Mouse (Mus musculus) C2C12 (cell line): ENCODE data around the gene Tmem107. TPM values are rescaled to one million over a fixed set of nuclear protein-coding genes. Genes with fewer than 3 reads are reported as not detected.
A peak's percentile ranks its signal among the peaks of the same experiment; 100 is the strongest.
"Not testable (repeated sequence)": the region's sequence is repeated elsewhere in the genome, so short reads cannot be mapped to it uniquely, and the experiment has no call there.

Experiments
- H3K27me3 ChIP-seq: one replicate; pipeline ENCODE4 v1.6.1; 2011; ENCODE audit not compliant: control insufficient read depth, insufficient read depth, insufficient read length
- H3K36me3 ChIP-seq: one replicate; pipeline ENCODE4 v1.6.1; 2011; ENCODE audit not compliant: control insufficient read depth, insufficient read depth
- H3K4me3 ChIP-seq: one replicate; pipeline ENCODE4 v1.5.1; 2011; ENCODE audit warnings: mild to moderate bottlenecking, control low read depth; ENCODE audit not compliant: poor library complexity, insufficient read depth, severe bottlenecking
- H3K79me2 ChIP-seq: one replicate; pipeline ENCODE4 v1.6.1; 2011; ENCODE audit not compliant: control insufficient read depth, insufficient read depth
- H3K79me3 ChIP-seq: one replicate; pipeline ENCODE4 v1.6.1; 2011; ENCODE audit warnings: low read depth, control low read depth
- H3ac ChIP-seq: one replicate; pipeline ENCODE3; 2011; ENCODE audit warnings: low read depth; ENCODE audit not compliant: control insufficient read depth, insufficient read length
- CEBPB ChIP-seq: IDR thresholded peaks from one replicate; pipeline ENCODE4 v1.6.1; 2011; ENCODE audit warnings: low read depth, mild to moderate bottlenecking, control low read depth, moderate library complexity
- CTCF ChIP-seq: IDR thresholded peaks from one replicate; pipeline ENCODE4 v1.5.1; 2011; ENCODE audit not compliant: control insufficient read depth, insufficient read depth, insufficient read length
- FOSL1 ChIP-seq: IDR thresholded peaks from one replicate; pipeline ENCODE4 v1.8.0; 2011; ENCODE audit warnings: mild to moderate bottlenecking, low read length; ENCODE audit not compliant: poor library complexity, insufficient read depth, severe bottlenecking
- MAX ChIP-seq: IDR thresholded peaks from one replicate; pipeline ENCODE4 v1.6.1; 2011; ENCODE audit warnings: mild to moderate bottlenecking, control low read depth
- MYOD1 ChIP-seq: IDR thresholded peaks from one replicate; pipeline ENCODE4 v1.6.1; 2011; ENCODE audit warnings: low read depth; ENCODE audit not compliant: control insufficient read depth, insufficient read length
- MYOG ChIP-seq: IDR thresholded peaks from one replicate; pipeline ENCODE4 v1.6.1; 2011; ENCODE audit not compliant: control insufficient read depth, insufficient read length; ENCODE audit errors: extremely low read depth
- USF1 ChIP-seq: IDR thresholded peaks from one replicate; pipeline ENCODE4 v1.6.1; 2011; ENCODE audit warnings: low read depth, mild to moderate bottlenecking, control low read depth, moderate library complexity
- polyA plus RNA-seq: library from polyadenylated mRNA; unstranded; fragments of >200 nt; fragmentation: generic; extraction: Trizol; gene quantifications from one replicate; pipeline ENCODE4 v1.2.1, GENCODE M21; 2012; ENCODE audit warnings: missing spikeins

Gene Tmem107
- polyA plus RNA-seq, 1 experiment, result 41.9 TPM

DNA sequence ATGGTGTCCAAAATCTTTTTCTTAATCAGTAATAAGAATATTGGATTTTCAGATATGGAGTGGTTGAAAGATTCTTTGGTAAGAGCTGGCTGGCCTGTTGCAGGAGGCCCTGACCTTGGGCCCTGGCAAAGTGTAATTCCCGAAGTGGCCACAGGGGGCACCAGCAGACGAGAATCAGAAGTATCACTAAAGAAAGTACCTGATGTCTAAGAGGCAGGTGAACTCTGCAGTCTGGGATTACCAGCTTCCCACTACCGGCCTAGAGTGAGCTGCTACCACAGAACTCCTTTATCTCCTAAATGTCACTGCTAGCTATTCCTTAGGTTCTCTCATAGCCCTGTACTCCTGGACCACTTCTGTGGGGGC lies 21.8 kb downstream of the Tmem107 start:
- Histone ChIP-seq H3K79me2 (peaks cover 36% of the 10 kb centered on the region), H3ac (no peak overlapping the region), H3K4me3 (no peak overlapping the region), H3K79me3 (peaks cover 18% of the 10 kb centered on the region), H3K27me3 (no peaks in the 10 kb centered on the region), H3K36me3 (peaks cover 22% of the 10 kb centered on the region)
- TF ChIP-seq CTCF, result peak; percentile 16
- TF ChIP-seq MAX, result no peak

DNA sequence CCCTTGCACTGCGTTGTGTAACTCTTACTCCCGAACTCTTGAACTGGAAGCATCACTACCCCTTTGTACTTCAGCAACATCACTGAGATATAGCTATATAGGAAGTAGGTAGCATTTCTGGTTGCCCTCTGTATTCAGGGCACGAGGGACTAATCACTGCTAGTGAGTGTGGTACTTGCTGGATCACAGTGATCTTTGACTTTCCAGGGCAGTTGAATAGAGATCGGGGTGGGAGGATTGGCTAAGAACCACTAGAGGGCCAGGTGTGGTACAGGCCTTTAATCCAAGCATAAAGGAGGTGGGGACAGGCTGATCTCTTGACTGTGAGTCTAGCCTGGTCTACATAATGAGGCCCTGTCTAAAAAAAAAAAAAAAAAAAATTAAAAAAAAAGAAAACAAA lies 22.3 kb downstream of the Tmem107 start:
- H3K36me3 ChIP-seq, result peaks cover 22% of the 10 kb centered on the region
- H3ac ChIP-seq, result no peak overlapping the region
- no peak overlapping the region for H3K4me3 ChIP-seq
- H3K79me2 ChIP-seq, result peaks cover 36% of the 10 kb centered on the region
- H3K79me3 ChIP-seq, result peaks cover 18% of the 10 kb centered on the region
- no peaks in the 10 kb centered on the region for H3K27me3 ChIP-seq
- TF ChIP-seq MAX (no peak), MYOG (no peak), MYOD1 (no peak), CEBPB (no peak), CTCF (no peak), USF1 (no peak), FOSL1 (no peak)

DNA sequence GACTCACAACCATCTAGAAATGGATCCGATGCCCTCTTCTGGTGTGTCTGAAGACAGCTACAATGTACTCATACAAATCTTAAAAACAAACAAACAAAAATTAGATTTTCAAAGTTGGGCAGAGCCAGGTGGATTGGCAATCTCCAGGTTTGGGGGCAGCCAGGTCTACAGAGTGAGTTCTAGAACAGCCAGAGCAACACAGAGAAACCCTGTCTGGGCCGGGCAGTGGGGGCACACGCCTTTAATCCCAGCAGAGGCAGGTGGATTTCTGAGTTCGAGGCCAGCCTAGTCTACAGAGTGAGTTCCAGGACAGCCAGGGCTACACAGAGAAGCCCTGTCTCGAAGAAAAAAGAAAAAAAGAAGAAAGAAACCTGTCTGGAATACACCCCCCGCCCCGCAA lies 23.2 kb downstream of the Tmem107 start:
- Histone ChIP-seq H3K79me3 (peaks cover 14% of the 10 kb centered on the region), H3K79me2 (peaks cover 32% of the 10 kb centered on the region), H3K36me3 (peaks cover 22% of the 10 kb centered on the region)
- H3K27me3 ChIP-seq, H3ac ChIP-seq, H3K4me3 ChIP-seq: not testable (repeated sequence)

DNA sequence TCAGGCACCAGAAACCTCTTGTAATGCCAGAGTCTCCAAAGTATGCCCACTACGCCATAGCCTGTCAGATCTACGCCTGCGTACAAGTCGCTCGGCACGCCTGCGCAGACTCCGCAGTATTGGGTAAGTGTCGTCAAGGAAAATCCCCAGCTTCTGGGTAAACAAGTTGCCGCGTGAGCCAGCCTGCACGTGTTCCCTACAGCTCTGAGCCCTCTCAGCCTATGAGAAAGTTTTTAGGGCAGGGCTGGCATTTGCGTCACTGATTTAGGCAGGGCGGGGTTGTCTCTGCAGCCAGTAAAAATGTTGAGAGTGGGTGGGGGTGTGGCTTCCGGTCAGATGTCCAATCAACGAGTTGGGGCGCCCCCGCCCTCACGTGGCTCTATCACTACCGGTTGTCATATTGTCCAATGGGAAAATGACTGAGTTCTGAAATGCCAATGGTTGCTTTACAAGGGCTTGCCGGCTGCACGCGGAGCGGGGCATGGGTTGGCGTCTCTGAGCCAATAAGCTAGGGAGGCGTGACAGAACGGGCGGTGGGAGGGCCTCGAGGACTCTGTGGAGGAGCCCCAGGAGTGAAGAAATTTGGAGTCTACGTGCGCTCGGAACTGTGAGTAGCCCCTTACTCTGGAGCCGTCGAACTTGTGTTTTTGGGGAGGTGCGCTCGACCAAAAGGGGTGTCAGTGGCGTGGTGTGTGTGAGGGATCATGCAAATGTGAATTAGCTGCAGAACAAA lies 24.3 kb downstream of the Tmem107 start, which contains the start of gene Per1:
Gene Per1 (plus strand): TSS at position 521 of the 733 bp plus-strand sequence.
- H3ac ChIP-seq, result peak within 1 kb of the TSS; percentile 63
- TF ChIP-seq USF1 (peak; percentile 83), MAX (peak; percentile 99), CEBPB (peak; percentile 53), MYOD1 (no peak), FOSL1 (no peak), CTCF (no peak), MYOG (no peak)

DNA sequence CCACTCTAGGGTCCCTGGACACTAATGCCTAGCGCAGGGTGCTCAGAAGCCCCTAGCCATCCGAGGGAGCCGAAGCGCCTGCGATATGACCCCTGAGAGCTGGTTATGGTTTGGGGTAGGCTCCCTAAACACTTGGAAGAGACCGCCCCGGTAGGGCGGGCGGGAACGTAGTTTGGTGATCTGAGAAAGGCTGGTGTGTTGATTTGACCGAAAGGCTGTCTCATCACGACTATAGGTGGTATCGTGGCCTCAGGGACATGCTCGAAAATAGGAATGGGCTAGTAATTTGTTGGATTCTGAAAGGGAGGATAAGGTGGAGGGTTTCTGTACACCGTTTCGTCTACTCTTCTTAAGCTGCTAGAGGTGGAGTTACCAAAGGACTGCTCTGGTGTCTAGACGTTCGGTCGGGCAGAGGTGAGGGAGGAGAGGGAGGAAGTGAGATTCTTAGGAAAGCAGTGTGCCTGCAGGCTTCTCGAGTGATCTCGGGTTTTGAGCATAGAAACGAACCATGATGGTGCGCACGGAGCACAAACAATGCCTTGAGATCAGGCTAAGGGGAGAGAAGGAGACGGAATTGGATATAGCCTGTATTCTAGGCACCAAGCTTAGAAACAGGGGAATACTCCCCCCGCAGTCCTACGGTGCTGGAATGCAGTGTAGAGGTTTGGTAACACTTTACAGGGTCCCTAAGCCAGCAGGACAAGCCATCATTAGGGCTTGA lies 25.1 kb downstream of the Tmem107 start:
- TF ChIP-seq USF1, result no peak
- no peak for TF ChIP-seq MYOD1
- TF ChIP-seq MAX, result no peak
- no peak for TF ChIP-seq MYOG
- TF ChIP-seq CEBPB, result no peak
- TF ChIP-seq CTCF, result no peak
- no peak for TF ChIP-seq FOSL1
- peaks cover 29% of the 10 kb centered on the region for H3K79me2 ChIP-seq
- peak overlapping the region; percentile 32 for H3K4me3 ChIP-seq
- no peaks in the 10 kb centered on the region for H3K27me3 ChIP-seq
- peaks cover 17% of the 10 kb centered on the region for H3K36me3 ChIP-seq
- H3K79me3 ChIP-seq, result peaks cover 3% of the 10 kb centered on the region
- peak overlapping the region; percentile 63 for H3ac ChIP-seq

More for the DNA sequence above, 24.3 kb downstream of the Tmem107 start, which contains the start of gene Per1:
- H3K79me2 ChIP-seq, result peaks cover 30% of the 10 kb centered on the region
- peaks cover 19% of the 10 kb centered on the region for H3K36me3 ChIP-seq
- H3K79me3 ChIP-seq, result peaks cover 6% of the 10 kb centered on the region
- H3K27me3 ChIP-seq, result no peaks in the 10 kb centered on the region
- H3K4me3 ChIP-seq, result peak within 1 kb of the TSS; percentile 32
